Mouse (Mus musculus) neutrophil, adult 5-6 weeks (primary cell): ENCODE data around the gene Dock10. TPM values are rescaled to one million over a fixed set of nuclear protein-coding genes. Genes with fewer than 3 reads are reported as not detected.

Experiments used
- ATAC-seq: fragments of 151-379, 151-347 bp; 2 replicates; pipeline ENCODE4 v1.8.0; 2017; ENCODE audit warnings: mild to moderate bottlenecking, moderate TSS enrichment; ENCODE audit not compliant: insufficient number of reproducible peaks, poor library complexity, low FRiP score, severe bottlenecking; ENCODE audit errors: extremely low read depth
- total RNA-seq: library from RNA; stranded (forward); fragments of 200-1000 nt; gene quantifications from 2 replicates; pipeline ENCODE4 v1.2.3, GENCODE M21; 2017

Dock10 gene
- total RNA-seq, 1 experiment from 2014 or later, result 186 TPM

GRCm38 (mm10) chr1:80630179-80631149, 127.9 kb downstream of the Dock10 start:
- no peak for ATAC-seq

GRCm38 (mm10) chr1:80628054-80628453, 130.3 kb downstream of the Dock10 start:
- no peak for ATAC-seq

GRCm38 (mm10) chr1:80626800-80627199, 131.5 kb downstream of the Dock10 start:
- ATAC-seq, result no peak

DNA sequence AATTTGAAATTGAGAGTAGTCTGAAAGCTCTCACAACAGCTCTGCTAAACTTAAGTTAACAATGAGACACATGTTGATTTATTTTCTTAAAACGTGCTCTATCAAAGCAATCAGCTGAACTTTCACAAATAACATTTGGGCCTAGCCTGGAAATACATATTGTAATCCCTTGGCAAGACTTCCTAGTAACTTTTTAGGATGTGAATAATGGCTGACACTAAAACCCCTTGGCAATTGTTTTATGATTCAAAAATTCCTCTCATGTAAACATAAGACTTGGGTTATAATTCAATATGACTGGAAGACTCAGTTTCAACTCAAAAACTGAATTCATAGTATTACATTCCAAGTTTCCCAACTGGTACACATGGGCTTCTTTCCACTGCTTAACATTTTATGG, 133.0 kb downstream of the Dock10 start:
- ATAC-seq, result no peak

- no peak for ATAC-seq
These were observed 133.8 kb downstream of the Dock10 start for GRCm38 (mm10) chr1:80624552-80624951.

DNA sequence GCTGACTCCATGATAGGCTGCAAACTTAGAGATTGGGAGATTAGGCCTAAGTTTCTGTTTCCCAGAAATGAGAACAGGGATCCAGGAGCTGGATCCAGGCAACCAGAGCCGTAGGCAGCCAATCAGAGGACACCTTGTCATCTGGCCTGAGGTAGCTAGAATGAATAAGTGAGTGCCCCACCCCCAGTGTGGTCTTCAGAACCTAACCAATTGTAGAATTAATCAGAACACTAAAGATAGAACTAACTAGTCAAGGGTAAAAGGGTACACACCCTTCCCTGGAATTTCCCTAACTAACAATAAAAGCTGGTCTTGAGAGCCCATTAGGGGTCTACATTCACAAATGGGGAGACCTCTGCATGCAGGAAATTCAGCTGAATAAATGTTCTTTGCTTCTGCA, 135.7 kb downstream of the Dock10 start:
- no peak for ATAC-seq

- ATAC-seq, result no peak
These were observed 139.2 kb downstream of the Dock10 start for GRCm38 (mm10) chr1:80619100-80619499.

DNA sequence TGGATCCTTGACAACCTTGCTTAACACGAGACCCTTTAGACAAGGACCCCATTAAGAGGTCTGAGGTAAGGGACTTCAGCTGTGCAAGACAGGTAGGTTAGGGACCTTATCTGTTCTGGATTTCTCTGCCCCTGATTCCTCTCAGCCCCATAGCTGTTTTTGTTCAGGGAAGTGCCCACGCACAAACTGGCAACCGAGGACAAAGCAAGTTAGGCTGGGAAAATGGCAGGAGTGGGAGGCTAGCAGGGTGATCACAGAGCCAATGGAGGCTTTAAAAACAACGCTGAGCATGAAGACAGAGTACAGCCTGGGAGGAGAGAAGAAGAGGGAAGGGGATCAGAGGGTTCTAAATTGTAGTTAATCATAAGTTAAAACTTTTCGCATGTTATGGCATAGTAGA, 141.7 kb downstream of the Dock10 start:
- ATAC-seq, result no peak

DNA sequence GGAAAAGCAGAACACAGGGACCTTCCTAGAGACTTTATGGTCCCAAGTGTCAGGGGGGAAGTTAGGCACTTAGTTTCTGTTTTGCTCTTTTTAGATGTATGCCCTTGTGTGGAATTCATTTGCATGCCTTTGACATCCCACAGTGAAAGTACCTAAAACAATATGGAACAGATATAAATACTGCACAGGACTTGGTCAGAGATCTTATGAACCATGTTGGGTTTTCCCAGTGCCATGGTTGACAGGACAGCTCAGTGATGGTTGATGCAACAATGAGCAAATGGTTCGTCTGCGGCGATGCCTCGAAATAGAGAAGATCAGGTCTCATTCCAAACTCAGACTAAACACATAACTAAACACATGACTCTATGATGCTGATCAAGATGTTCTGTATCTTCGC, 143.6 kb downstream of the Dock10 start:
- ATAC-seq, result no peak

DNA sequence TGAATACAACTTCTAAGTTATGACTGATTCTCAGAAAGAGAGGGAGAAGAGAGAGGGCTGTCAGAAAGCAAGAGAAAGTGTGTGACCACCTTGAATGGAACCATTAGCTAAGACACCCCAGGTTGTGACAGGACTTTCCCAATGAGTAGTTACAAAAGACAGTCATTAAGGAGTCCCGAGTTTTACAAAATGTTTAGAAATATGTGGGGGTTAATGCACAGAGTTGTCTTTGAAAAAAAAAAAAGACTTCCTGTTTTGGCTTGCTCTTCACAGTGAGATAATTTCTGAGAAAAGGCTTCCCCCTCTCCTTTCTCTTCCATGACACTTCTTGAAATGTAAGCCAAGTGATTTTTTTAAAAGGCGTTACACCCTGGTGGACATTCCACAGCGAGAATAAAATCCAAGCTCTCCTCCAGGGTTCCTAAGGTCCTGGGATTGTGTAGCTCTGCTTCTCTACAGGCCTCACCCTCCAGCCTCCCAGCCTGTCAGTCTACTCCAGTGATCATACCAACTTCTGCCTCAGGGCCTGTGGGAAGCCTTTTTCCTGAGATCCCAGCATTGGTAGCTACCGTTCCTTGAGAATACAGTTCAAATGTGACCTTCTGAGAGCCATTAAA, 144.8 kb downstream of the Dock10 start:
- no peak for ATAC-seq

DNA sequence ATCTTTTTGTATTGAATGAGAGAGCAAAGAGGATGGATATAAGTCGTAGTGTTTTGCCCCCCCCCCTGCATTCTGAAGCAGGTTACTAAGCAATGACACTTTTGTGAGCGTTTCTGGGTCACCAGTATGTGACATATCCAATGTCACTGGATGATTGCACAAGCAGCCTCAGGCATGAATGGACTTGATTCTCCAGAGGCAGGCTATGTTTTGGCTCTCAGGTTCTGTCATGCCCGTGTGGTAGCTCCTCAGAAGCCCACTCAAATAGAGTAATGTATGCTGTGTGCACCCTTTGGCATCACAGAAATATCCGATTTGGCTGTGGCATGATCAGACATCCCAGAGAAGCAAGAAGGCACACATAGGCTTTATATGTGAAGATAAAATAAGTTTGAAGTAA, 150.8 kb downstream of the Dock10 start:
- ATAC-seq, result no peak

DNA sequence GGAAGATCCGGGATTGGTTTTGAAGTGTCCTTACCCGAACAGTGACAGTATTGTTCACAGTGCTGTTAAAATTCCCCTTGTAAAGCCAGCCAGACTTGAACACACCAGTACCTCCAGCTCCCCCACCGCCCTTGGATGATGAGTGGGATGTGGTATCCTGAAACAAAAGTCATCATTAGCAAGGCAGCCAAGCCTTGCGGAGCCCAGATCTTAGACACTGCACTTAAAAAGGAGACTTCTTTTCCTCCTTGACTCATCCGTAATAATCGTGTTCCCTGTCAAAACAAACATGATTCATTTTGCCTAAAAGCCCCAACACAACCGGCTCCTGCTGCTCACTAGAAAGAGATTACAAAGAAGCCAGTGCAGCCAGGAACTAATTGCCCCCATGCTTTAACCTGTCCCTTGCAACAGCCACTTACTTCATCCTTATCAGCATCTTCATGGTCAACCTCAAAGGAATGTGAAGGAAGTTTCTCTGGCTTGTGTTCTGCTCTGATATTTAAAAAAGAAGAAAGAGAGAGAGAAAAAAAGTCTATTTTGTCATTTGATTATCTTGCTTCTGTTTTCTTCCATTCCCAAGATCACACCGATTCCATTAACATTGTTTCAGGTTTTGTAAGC, 152.1 kb downstream of the Dock10 start:
- ATAC-seq, result no peak

DNA sequence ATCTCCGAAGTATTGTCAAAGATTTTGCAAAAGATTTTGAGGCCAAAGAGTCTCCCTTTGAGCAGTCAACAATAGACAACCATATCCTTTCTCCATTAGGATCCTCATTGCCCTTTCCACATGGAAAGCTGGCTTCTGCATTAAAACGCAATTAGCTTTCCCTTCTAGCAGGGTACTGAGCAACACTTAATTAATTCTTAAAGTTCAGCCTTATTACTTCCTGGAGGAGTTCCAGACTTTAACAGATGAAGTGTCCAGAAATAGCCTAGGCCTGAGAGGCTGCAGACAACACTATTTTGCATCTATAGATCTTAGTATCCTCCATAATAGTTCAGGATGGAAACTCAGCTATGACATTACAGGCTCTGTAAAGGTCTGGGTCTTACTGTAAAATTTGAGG, 154.0 kb downstream of the Dock10 start:
- no peak for ATAC-seq

- ATAC-seq, result no peak
These were observed 155.2 kb downstream of the Dock10 start for GRCm38 (mm10) chr1:80603081-80603480.

GRCm38 (mm10) chr1:80583281-80583680, 175.0 kb downstream of the Dock10 start:
- no peak for ATAC-seq

GRCm38 (mm10) chr1:80582186-80582585, 176.1 kb downstream of the Dock10 start:
- no peak for ATAC-seq

DNA sequence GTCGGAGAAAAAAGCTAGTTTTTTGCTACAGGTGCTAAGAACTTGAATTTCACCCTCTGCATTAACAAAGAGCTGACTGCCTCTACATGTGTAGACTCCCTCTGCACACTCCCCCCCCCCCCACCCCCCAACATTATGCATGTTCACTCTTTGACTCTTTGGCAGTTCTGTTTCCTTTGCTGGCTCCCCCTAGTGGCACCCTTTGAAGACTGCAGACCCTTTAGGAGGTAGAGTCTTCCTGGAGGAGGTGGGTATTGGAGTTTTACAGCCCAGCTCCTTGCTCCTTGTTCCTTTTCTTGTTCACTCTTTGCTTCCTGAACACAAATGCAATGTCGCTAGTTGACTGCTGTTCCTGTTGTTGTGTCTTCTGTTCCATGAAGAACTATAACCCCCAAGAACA, 181.4 kb downstream of the Dock10 start:
- peak; percentile 55; the same call in 1 of the 2 replicates for ATAC-seq

DNA sequence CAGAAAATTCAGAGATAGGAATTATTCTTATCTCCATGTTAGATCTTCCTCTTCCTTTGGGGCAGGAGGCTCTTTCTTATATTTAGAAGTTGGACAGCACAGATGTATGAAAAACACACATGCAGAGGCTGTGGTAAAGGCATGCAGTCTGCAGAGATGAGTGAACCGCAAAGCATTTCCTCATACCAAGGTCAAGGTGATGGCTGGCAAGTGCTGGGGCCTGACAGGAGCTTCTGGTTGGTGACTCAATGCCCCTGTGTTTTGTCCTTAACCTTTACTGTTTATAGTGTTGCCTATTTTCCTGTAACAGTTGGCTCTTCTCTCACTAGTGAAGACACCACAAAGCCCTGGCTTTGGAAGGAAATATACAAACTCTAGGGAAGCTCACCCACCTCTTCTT, 201.9 kb downstream of the Dock10 start:
- no peak for ATAC-seq

- ATAC-seq, result no peak
These were observed 216.8 kb downstream of the Dock10 start for GRCm38 (mm10) chr1:80541522-80541921.

DNA sequence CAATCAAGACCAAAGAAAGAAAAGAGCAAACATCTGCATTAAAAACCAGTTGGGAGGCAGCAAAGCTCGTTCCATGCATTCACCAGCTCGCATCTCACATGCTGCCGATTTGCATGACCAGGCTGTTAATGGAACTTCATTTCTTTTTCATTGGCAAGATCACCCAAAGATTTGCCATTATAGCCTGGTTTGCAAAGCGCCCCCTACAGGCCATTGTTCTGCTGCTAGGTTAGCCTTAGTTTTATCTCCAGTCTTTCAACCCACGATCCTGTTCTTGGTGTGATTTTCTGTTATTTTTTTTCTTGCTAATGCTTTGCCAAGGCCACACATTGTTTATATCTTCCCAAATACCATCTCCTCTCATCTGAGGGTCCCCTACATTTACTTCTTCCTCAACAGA, 236.1 kb downstream of the Dock10 start:
- ATAC-seq, result no peak
